Mouse (Mus musculus) intestine, postnatal 0 days (tissue): ENCODE results near the gene 5730522E02Rik. TPM values are rescaled to one million over a fixed set of nuclear protein-coding genes. Genes with fewer than 3 reads are reported as not detected.

Source experiments
- ATAC-seq: fragments of 200-750 bp; cut with Nextera tagmentation; 2 replicates; pipeline ENCODE4 v1.8.0; 2017; ENCODE audit warnings: mild to moderate bottlenecking, moderate TSS enrichment, moderate library complexity
- H3K27ac ChIP-seq: fragments of 300-500 bp; sonication (generic); 2 replicates; pipeline ENCODE4 v1.5.1; 2014; ENCODE audit warnings: mild to moderate bottlenecking, low read depth, low read length, moderate library complexity
- H3K27me3 ChIP-seq: fragments of 300-500 bp; sonication (generic); replicated peaks from 2 replicates; pipeline ENCODE4 v1.6.1; 2014; ENCODE audit warnings: low read length, mixed read lengths; ENCODE audit not compliant: control insufficient read depth, insufficient read depth
- H3K36me3 ChIP-seq: fragments of 300-500 bp; sonication (generic); 2 replicates; pipeline ENCODE4 v1.6.1; 2014; ENCODE audit warnings: mild to moderate bottlenecking, moderate library complexity; ENCODE audit not compliant: control insufficient read depth, insufficient read depth
- H3K4me1 ChIP-seq: fragments of 300-500 bp; sonication (generic); replicated peaks from 2 replicates; pipeline ENCODE4 v1.6.1; 2014; ENCODE audit warnings: antibody characterized with exemption, low read length, mixed read lengths; ENCODE audit not compliant: control insufficient read depth, insufficient read depth
- H3K4me2 ChIP-seq: fragments of 300-500 bp; sonication (generic); replicated peaks from 2 replicates; pipeline ENCODE4 v1.6.1; 2014; ENCODE audit warnings: low read depth, mild to moderate bottlenecking, moderate library complexity
- H3K4me3 ChIP-seq: fragments of 300-500 bp; sonication (generic); 2 replicates; pipeline ENCODE4 v1.5.1; 2014; ENCODE audit warnings: low read depth, low read length
- H3K9ac ChIP-seq: fragments of 300-500 bp; sonication (generic); 2 replicates; pipeline ENCODE4 v1.6.1; 2014; ENCODE audit warnings: mild to moderate bottlenecking, low read depth, low read length
- H3K9me3 ChIP-seq: fragments of 300-500 bp; sonication (generic); 2 replicates; pipeline ENCODE4 v1.6.1; 2016; ENCODE audit warnings: mixed run types; ENCODE audit not compliant: control insufficient read depth
- CTCF ChIP-seq: sonication (generic); IDR thresholded peaks from 2 replicates; pipeline ENCODE4 v1.5.1; 2016; ENCODE audit warnings: low read depth, mild to moderate bottlenecking, control low read depth, antibody characterized with exemption, moderate library complexity
- WGBS: fragments of 180-500 bp; shearing (Covaris S2); extraction: QIAGEN DNeasy Blood & Tissue Kit; methylation state at CpG from one replicate; pipeline ENCODE4 v1.1.7; 2014; 5-methylcytosine and 5-hydroxymethylcytosine counted together
- polyA plus RNA-seq: library from polyadenylated mRNA; unstranded; fragments of >200 nt; fragmentation: Nextera tagmentation; extraction: Ambion mirVana; gene quantifications from 2 replicates; pipeline ENCODE4 v1.2.1, GENCODE M21; 2015

5730522E02Rik gene
- polyA plus RNA-seq, 1 experiment from 2014 or later = 0.77 TPM

GRCm38 (mm10) chr11:25737255-25737654 lies 473.3 kb downstream of the 5730522E02Rik start:
- WGBS = 86% methylated on average over 5 of the region's 5 CpGs
- Histone ChIP-seq H3K9me3 (no peaks in the 10 kb centered on the region), H3K9ac (no peak overlapping the region), H3K27me3 (no peaks in the 10 kb centered on the region), H3K4me2 (no peak overlapping the region), H3K27ac (no peak overlapping the region), H3K4me1 (no peaks in the 10 kb centered on the region), H3K36me3 (no peaks in the 10 kb centered on the region), H3K4me3 (no peak overlapping the region)
- ATAC-seq = no peak
- no peak for TF ChIP-seq CTCF

- no peak overlapping the region for H3K4me2 ChIP-seq
- ATAC-seq = no peak
- no peaks in the 10 kb centered on the region for H3K36me3 ChIP-seq
- WGBS = 53% methylated on average over 1 of the region's 1 CpGs
- TF ChIP-seq CTCF = no peak
- H3K27ac ChIP-seq = no peak overlapping the region
- H3K4me1 ChIP-seq = no peaks in the 10 kb centered on the region
- no peak overlapping the region for H3K9ac ChIP-seq
- no peaks in the 10 kb centered on the region for H3K27me3 ChIP-seq
- H3K4me3 ChIP-seq = no peak overlapping the region
- H3K9me3 ChIP-seq = no peaks in the 10 kb centered on the region
These were observed 481.1 kb downstream of the 5730522E02Rik start for GRCm38 (mm10) chr11:25729476-25729875.

- Histone ChIP-seq H3K36me3 (no peaks in the 10 kb centered on the region), H3K9me3 (no peaks in the 10 kb centered on the region), H3K27ac (no peak overlapping the region), H3K4me2 (no peak overlapping the region), H3K9ac (no peak overlapping the region), H3K27me3 (no peaks in the 10 kb centered on the region), H3K4me1 (no peaks in the 10 kb centered on the region), H3K4me3 (no peak overlapping the region)
- no peak for ATAC-seq
- 79% methylated on average over 7 of the region's 7 CpGs for WGBS
- no peak for TF ChIP-seq CTCF
These were observed 494.9 kb downstream of the 5730522E02Rik start for GRCm38 (mm10) chr11:25715447-25716321.

GRCm38 (mm10) chr11:25710559-25710958 lies 500.0 kb downstream of the 5730522E02Rik start:
- H3K4me1 ChIP-seq = no peaks in the 10 kb centered on the region
- H3K36me3 ChIP-seq = no peaks in the 10 kb centered on the region
- no peak overlapping the region for H3K27ac ChIP-seq
- 57% methylated on average over 2 of the region's 2 CpGs for WGBS
- TF ChIP-seq CTCF = no peak
- H3K4me2 ChIP-seq = no peak overlapping the region
- H3K9ac ChIP-seq = no peak overlapping the region
- H3K9me3 ChIP-seq = no peaks in the 10 kb centered on the region
- no peak for ATAC-seq
- no peak overlapping the region for H3K4me3 ChIP-seq
- no peaks in the 10 kb centered on the region for H3K27me3 ChIP-seq

GRCm38 (mm10) chr11:25709892-25710291 lies 500.7 kb downstream of the 5730522E02Rik start:
- H3K36me3 ChIP-seq = no peaks in the 10 kb centered on the region
- no peak overlapping the region for H3K27ac ChIP-seq
- H3K4me3 ChIP-seq = no peak overlapping the region
- no peak overlapping the region for H3K4me2 ChIP-seq
- 82% methylated on average over 4 of the region's 4 CpGs for WGBS
- no peak for ATAC-seq
- H3K27me3 ChIP-seq = no peaks in the 10 kb centered on the region
- H3K9me3 ChIP-seq = no peaks in the 10 kb centered on the region
- H3K4me1 ChIP-seq = no peaks in the 10 kb centered on the region
- no peak for TF ChIP-seq CTCF
- H3K9ac ChIP-seq = no peak overlapping the region

GRCm38 (mm10) chr11:25704332-25705168 lies 506.0 kb downstream of the 5730522E02Rik start:
- ATAC-seq = no peak
- Histone ChIP-seq H3K4me3 (no peak overlapping the region), H3K36me3 (no peaks in the 10 kb centered on the region), H3K9me3 (no peaks in the 10 kb centered on the region), H3K27me3 (no peaks in the 10 kb centered on the region), H3K4me1 (no peaks in the 10 kb centered on the region), H3K9ac (no peak overlapping the region), H3K4me2 (no peak overlapping the region), H3K27ac (no peak overlapping the region)
- WGBS = 75% methylated on average over 11 of the region's 11 CpGs
- TF ChIP-seq CTCF = no peak
